Mouse (Mus musculus) embryonic facial prominence, embryonic 13.5 days (tissue): ENCODE results near the gene Vrk2. TPM values are rescaled to one million over a fixed set of nuclear protein-coding genes. Genes with fewer than 3 reads are reported as not detected.

Experiments used
- ATAC-seq: fragments of 200-750 bp; cut with Nextera tagmentation; 2 replicates; pipeline ENCODE4 v1.8.0; 2017; ENCODE audit warnings: low read depth; ENCODE audit not compliant: insufficient number of reproducible peaks, insufficient read depth, low FRiP score, low TSS enrichment
- H3K27ac ChIP-seq: fragments of 300-500 bp; sonication (generic); 2 replicates; pipeline ENCODE4 v1.5.1; 2015; ENCODE audit warnings: moderate library complexity, mild to moderate bottlenecking, inconsistent platforms
- H3K27me3 ChIP-seq: fragments of 300-500 bp; sonication (generic); 2 replicates; pipeline ENCODE4 v1.6.1; 2015; ENCODE audit warnings: mild to moderate bottlenecking, inconsistent platforms
- H3K36me3 ChIP-seq: fragments of 300-500 bp; sonication (generic); 2 replicates; pipeline ENCODE4 v1.6.1; 2015; ENCODE audit warnings: mild to moderate bottlenecking, inconsistent platforms
- H3K4me1 ChIP-seq: fragments of 300-500 bp; sonication (generic); 2 replicates; pipeline ENCODE4 v1.6.1; 2015; ENCODE audit warnings: inconsistent platforms
- H3K4me2 ChIP-seq: fragments of 300-500 bp; sonication (generic); 2 replicates; pipeline ENCODE4 v1.6.1; 2015; ENCODE audit warnings: moderate library complexity, mild to moderate bottlenecking, inconsistent platforms
- H3K4me3 ChIP-seq: fragments of 300-500 bp; sonication (generic); 2 replicates; pipeline ENCODE4 v1.5.1; 2015; ENCODE audit warnings: mild to moderate bottlenecking, inconsistent platforms
- H3K9ac ChIP-seq: fragments of 300-500 bp; sonication (generic); 2 replicates; pipeline ENCODE4 v1.6.1; 2015; ENCODE audit warnings: mild to moderate bottlenecking, inconsistent platforms
- H3K9me3 ChIP-seq: fragments of 300-500 bp; sonication (generic); 2 replicates; pipeline ENCODE4 v1.6.1; 2016; ENCODE audit warnings: inconsistent platforms
- whole genome bisulfite sequencing: fragments of 180-500 bp; shearing (Covaris S2); methylation state at CpG from one replicate; pipeline ENCODE4 v1.1.7; 2015; ENCODE audit warnings: mixed read lengths; 5-methylcytosine and 5-hydroxymethylcytosine counted together
- polyA plus RNA-seq: library from polyadenylated mRNA; unstranded; fragments of >200 nt; fragmentation: Nextera tagmentation; extraction: Ambion mirVana; gene quantifications from 2 replicates; pipeline ENCODE4 v1.2.1, GENCODE M21; 2015

The Vrk2 gene
- polyA plus RNA-seq, 1 experiment from 2014 or later: 24.7 TPM

DNA sequence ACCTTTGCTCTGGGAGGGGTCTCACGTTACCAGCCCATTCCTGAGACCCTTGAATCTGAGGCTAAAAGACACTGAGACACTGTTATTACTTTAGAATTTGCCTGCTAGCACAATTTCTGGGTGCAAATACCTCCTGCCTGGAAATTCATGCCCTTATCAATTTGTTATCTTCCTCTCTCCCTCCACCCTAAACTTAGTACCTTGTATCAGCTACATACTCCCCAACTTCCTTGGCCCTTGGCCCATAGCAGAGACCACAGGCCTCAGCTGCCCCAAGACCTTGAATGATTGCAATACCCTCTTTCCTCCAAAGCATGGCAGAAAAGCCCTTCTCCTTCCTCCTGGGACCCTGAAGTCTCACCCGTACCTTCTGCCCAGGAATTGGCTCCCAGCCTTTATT is 142.6 kb downstream of the Vrk2 start:
- Histone ChIP-seq H3K4me3 (no peak overlapping the region), H3K9me3 (no peaks in the 10 kb centered on the region), H3K27me3 (no peaks in the 10 kb centered on the region), H3K4me2 (no peak overlapping the region), H3K36me3 (peaks cover 6% of the 10 kb centered on the region; the same call in 1 of the 2 replicates), H3K9ac (no peak overlapping the region), H3K4me1 (no peaks in the 10 kb centered on the region), H3K27ac (no peak overlapping the region)
- 67% methylated on average over 2 of the region's 2 CpGs for WGBS
- ATAC-seq: no peak

DNA sequence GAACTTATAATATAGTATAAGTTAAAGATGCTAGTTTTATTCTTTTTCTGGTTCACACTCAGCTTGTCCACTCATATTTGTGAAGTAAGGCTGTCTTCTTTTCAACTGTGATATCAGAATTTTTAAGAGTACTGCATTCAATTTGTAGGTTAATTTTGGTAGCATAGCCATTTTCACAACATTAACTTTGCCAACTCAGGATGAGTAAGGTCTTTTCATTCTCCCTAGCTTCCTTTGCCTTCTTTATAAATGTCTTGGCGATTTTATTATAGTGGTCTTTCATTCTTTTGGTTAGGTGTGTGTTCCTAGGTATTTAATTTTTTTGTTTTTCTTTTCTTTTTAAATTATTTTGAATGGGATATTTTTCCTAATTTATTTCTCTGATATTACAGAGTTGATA is 143.2 kb downstream of the Vrk2 start:
- 98% methylated on average over 1 of the region's 1 CpGs for WGBS
- Histone ChIP-seq H3K27me3 (no peaks in the 10 kb centered on the region), H3K4me2 (no peak overlapping the region)

DNA sequence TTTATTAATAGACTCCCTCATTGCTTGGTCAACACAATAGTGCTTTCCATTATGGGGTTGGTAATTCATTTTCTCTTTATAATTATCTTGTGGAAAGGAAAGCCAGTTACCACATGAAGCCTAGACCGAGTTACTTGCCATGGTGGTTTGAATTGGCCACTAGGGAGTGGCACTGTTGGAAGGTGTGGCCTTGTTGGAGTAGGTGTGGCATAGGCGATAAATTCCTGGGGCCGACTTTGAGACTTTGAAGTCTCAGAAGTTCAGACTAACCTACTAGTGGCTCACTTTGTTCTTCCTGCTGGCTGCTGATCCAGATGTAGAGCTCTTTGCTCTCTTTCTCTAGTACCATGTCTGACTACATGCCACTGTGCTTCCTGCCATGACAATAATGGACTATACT is 144.0 kb downstream of the Vrk2 start:
- no peak for ATAC-seq
- WGBS: 86% methylated on average over 3 of the region's 3 CpGs

More for the DNA sequence above, 143.2 kb downstream of the Vrk2 start:
- H3K36me3 ChIP-seq: peaks cover 6% of the 10 kb centered on the region; the same call in 1 of the 2 replicates
- H3K4me1 ChIP-seq: no peaks in the 10 kb centered on the region
- no peak overlapping the region for H3K27ac ChIP-seq
- no peak overlapping the region for H3K4me3 ChIP-seq
- no peak for ATAC-seq
- no peaks in the 10 kb centered on the region for H3K9me3 ChIP-seq
- H3K9ac ChIP-seq: no peak overlapping the region

DNA sequence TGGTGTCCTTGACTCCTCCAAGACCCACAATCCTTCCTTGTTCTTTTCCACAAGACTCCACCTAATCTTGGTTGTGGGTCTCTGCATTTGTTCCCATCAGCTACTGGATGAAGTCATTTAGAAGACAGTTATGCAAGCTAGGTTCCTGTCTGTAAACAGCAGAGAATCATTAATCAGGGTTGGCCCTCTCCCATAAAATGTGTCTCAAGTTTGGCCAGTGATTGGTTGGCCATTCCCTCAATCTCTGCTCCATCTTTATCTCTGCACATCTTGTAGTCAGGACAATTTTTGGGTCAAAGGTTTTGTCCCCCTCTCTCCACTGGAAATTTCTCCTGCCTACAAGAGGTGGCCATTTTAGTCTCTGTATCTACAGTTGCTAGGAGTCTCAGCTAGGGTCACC is 149.4 kb downstream of the Vrk2 start:
- H3K4me3 ChIP-seq: no peak overlapping the region
- no peak overlapping the region for H3K4me2 ChIP-seq
- peaks cover 6% of the 10 kb centered on the region; the same call in 1 of the 2 replicates for H3K36me3 ChIP-seq
- H3K27me3 ChIP-seq: no peaks in the 10 kb centered on the region
- no peaks in the 10 kb centered on the region for H3K9me3 ChIP-seq
- H3K9ac ChIP-seq: no peak overlapping the region
- no peaks in the 10 kb centered on the region for H3K4me1 ChIP-seq
- H3K27ac ChIP-seq: no peak overlapping the region
- ATAC-seq: no peak

More for the DNA sequence above, 144.0 kb downstream of the Vrk2 start:
- Histone ChIP-seq H3K4me2 (no peak overlapping the region), H3K27ac (no peak overlapping the region), H3K4me3 (no peak overlapping the region), H3K4me1 (no peaks in the 10 kb centered on the region), H3K9me3 (no peaks in the 10 kb centered on the region), H3K36me3 (peaks cover 6% of the 10 kb centered on the region; the same call in 1 of the 2 replicates), H3K27me3 (no peaks in the 10 kb centered on the region), H3K9ac (no peak overlapping the region)

DNA sequence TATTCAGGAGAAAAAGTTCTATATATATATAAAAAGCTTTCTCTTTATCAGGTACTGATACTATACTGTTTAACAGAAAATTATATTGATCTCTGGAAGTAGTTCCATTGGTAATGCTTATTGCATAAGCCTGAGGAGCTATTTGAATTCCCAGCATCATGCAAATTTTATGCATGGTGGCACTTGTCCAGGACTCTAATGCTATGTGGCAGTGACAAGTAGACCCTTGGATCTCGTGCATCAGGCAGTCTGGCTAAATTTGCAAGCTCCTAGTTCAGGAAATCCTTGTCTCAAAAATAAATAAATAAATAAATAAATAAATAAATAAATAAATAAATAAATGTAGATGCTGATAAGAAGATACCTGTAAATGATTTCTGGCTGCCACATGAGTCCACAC is 152.7 kb downstream of the Vrk2 start:
- Histone ChIP-seq H3K27ac (no peak overlapping the region), H3K4me2 (no peak overlapping the region), H3K36me3 (no peaks in the 10 kb centered on the region; the same call in 1 of the 2 replicates), H3K9ac (no peak overlapping the region), H3K4me1 (no peaks in the 10 kb centered on the region), H3K27me3 (no peaks in the 10 kb centered on the region), H3K9me3 (no peaks in the 10 kb centered on the region), H3K4me3 (no peak overlapping the region)
- WGBS: 63% methylated on average over 1 of the region's 1 CpGs
- no peak for ATAC-seq

DNA sequence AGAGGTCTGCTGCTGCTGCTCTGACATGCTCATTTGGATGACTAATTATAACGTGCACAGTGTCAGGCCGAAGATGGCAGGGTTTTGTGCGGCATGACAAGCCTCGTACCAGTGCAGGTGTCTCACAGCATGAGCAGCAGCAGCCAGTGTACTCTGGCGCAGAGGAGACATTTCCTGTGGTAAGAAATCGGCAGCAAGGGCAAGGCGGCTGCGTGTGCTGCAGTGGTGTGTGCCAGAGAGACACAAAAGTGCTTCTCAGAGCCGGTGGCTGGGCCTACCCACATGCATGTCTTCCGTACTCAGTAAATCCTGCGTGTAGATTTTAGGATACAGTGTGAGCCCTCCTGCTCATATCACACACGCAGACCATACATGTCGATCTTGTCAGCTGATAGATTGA is 156.0 kb downstream of the Vrk2 start:
- Histone ChIP-seq H3K4me1 (no peaks in the 10 kb centered on the region), H3K4me2 (no peak overlapping the region), H3K9me3 (no peaks in the 10 kb centered on the region), H3K27me3 (no peaks in the 10 kb centered on the region), H3K27ac (no peak overlapping the region), H3K36me3 (no peaks in the 10 kb centered on the region), H3K4me3 (no peak overlapping the region), H3K9ac (no peak overlapping the region)
- no peak for ATAC-seq
- WGBS: 83% methylated on average over 13 of the region's 13 CpGs

DNA sequence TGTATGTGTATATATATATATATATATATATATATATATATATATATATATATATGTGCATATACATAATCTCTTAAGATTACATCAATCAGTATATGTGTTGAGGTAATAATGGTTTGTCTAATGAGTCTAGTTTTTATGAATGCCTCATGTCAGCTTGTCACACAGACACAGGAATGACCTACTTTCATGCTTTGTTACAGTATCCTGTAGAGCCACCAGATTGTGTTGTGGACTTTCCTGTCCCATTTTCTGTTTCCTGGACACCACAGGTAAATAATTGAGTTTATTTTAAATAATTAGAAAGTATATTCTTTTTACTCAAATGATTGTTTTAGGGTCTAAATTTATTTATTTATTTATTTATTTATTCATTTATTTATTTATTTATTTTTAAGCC is 159.6 kb downstream of the Vrk2 start:
- Histone ChIP-seq H3K4me2 (no peak overlapping the region), H3K9ac (no peak overlapping the region), H3K4me1 (no peaks in the 10 kb centered on the region), H3K36me3 (no peaks in the 10 kb centered on the region), H3K4me3 (no peak overlapping the region), H3K27ac (no peak overlapping the region), H3K27me3 (no peaks in the 10 kb centered on the region), H3K9me3 (no peaks in the 10 kb centered on the region)
- ATAC-seq: no peak

DNA sequence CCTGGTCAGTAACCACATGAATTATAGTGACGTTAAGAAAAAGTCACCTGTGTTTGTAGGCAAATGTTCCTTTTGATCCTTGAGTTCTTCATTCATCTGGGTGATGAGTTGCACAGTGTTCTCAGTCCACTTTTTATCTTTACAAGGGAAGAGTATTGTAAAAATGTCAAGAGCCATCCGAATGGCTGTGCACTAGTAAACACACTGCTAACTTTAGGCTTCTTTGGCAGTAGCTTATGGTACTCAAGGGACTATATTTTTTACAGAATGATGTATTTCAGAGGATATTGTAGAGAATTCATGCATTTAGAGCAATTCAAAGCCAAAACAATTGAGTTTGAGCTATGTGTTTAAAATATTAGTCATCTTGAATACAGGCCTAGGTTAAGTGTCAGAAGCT is 172.3 kb downstream of the Vrk2 start:
- Histone ChIP-seq H3K27ac (no peak overlapping the region), H3K4me3 (no peak overlapping the region), H3K9me3 (no peaks in the 10 kb centered on the region), H3K27me3 (no peaks in the 10 kb centered on the region), H3K36me3 (peaks cover 6% of the 10 kb centered on the region; the same call in 1 of the 2 replicates), H3K4me2 (no peak overlapping the region), H3K4me1 (no peaks in the 10 kb centered on the region), H3K9ac (no peak overlapping the region)
- no peak for ATAC-seq
- WGBS: 89% methylated on average over 2 of the region's 2 CpGs

Other genes with a start within 250 kb of the Vrk2 start
- gene Fancl, start 207.9 kb downstream of the Vrk2 start, polyA plus RNA-seq: 27.1 and 28.2 TPM in 2 replicates
- not detected in 2 replicates for gene Gm6899, start 758 bp downstream of the Vrk2 start, polyA plus RNA-seq